Mouse (Mus musculus) retina, adult 2 months (tissue): ENCODE results near the gene Anks1b.
"Not testable (repeated sequence)": the region's sequence is repeated elsewhere in the genome, so short reads cannot be mapped to it uniquely, and the experiment has no call there.

Experiments
- DNase-seq: peaks from one replicate; pipeline ENCODE4 v3.0.0-alpha.2; 2012; ENCODE audit warnings: low read depth, low spot score

The Anks1b gene

GRCm38 (mm10) chr10:90577099-90577461, 703.8 kb downstream of the Anks1b start:
- no peak for DNase-seq

GRCm38 (mm10) chr10:90577777-90578176, 704.5 kb downstream of the Anks1b start:
- no peak for DNase-seq

- DNase-seq: no peak
Measured at GRCm38 (mm10) chr10:90579970-90580369, 706.7 kb downstream of the Anks1b start.

GRCm38 (mm10) chr10:90584052-90584451, 710.7 kb downstream of the Anks1b start:
- no peak for DNase-seq

- DNase-seq: no peak
Measured at GRCm38 (mm10) chr10:90596142-90596541, 722.8 kb downstream of the Anks1b start.

- no peak for DNase-seq
Measured at GRCm38 (mm10) chr10:90596576-90596975, 723.3 kb downstream of the Anks1b start.

GRCm38 (mm10) chr10:90599149-90599548, 725.8 kb downstream of the Anks1b start:
- no peak for DNase-seq

GRCm38 (mm10) chr10:90599726-90600531, 726.6 kb downstream of the Anks1b start:
- no peak for DNase-seq

GRCm38 (mm10) chr10:90607586-90607985, 734.3 kb downstream of the Anks1b start:
- DNase-seq: no peak

- no peak for DNase-seq
Measured at GRCm38 (mm10) chr10:90609437-90609836, 736.1 kb downstream of the Anks1b start.

GRCm38 (mm10) chr10:90613051-90613450, 739.7 kb downstream of the Anks1b start:
- DNase-seq: no peak

GRCm38 (mm10) chr10:90615196-90615595, 741.9 kb downstream of the Anks1b start:
- DNase-seq: no peak

GRCm38 (mm10) chr10:90616622-90617021, 743.3 kb downstream of the Anks1b start:
- DNase-seq: no peak

- no peak for DNase-seq
Measured at GRCm38 (mm10) chr10:90617664-90618296, 744.5 kb downstream of the Anks1b start.

- DNase-seq: no peak
Measured at GRCm38 (mm10) chr10:90627532-90627931, 754.2 kb downstream of the Anks1b start.

- DNase-seq: no peak
Measured at GRCm38 (mm10) chr10:90630099-90630698, 756.9 kb downstream of the Anks1b start.

GRCm38 (mm10) chr10:90630794-90631193, 757.5 kb downstream of the Anks1b start:
- not testable (repeated sequence) for DNase-seq

- DNase-seq: no peak
Measured at GRCm38 (mm10) chr10:90637352-90637751, 764.0 kb downstream of the Anks1b start.

- no peak for DNase-seq
Measured at GRCm38 (mm10) chr10:90649681-90650080, 776.4 kb downstream of the Anks1b start.

GRCm38 (mm10) chr10:90657416-90658120, 784.3 kb downstream of the Anks1b start:
- DNase-seq: no peak

GRCm38 (mm10) chr10:90666746-90667145, 793.4 kb downstream of the Anks1b start:
- DNase-seq: peak; percentile 9

GRCm38 (mm10) chr10:90670291-90670690, 797.0 kb downstream of the Anks1b start:
- no peak for DNase-seq
